Mouse (Mus musculus): ENCODE measurements at regions not wholly inside any gene's neighbourhood (a gene's known extent, or its start where the extent isn't known, plus 50 kb on each side); places are given as distances from the start of the nearest gene placed in this dataset.

DNA sequence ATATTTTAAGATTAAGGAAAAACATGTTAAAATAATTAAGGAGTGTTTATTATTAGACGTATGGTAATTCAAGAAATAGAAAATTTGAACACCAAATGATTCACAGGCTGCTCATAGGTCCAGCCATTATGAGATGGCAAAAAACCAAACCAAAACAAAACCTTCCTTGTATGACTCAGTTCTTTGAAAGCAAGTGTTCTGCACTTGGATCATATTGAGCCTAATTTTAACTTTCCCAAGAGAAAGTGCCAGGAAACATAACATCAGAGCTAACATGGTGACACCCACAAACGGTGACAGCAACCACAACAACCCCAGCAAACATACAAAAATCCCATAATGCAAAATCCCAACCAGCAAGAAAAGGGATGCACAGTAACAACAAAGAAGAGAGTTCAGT, 313.7 kb downstream of the Arl4a start:
- TF ChIP-seq CTCF (IDR thresholded peaks at IDR 0.05; ENCODE audit: borderline replicate concordance, insufficient read depth, low read length) (no peak), POLR2A (IDR thresholded peaks at IDR 0.05; ENCODE audit: low read depth, low read length) (no peak)

Data from embryonic fibroblast, embryonic 13.5 days (primary cell).